Mouse (Mus musculus) brain, embryonic 14.5 days (tissue): ENCODE data around the gene Pde4dip.

Experiments used
- CTCF ChIP-seq: fragments of 200-500 bp; IDR thresholded peaks from 2 replicates; pipeline ENCODE4 v1.5.1; 2012; ENCODE audit warnings: inconsistent platforms, mild to moderate bottlenecking, moderate library complexity, borderline replicate concordance; ENCODE audit not compliant: insufficient read depth, insufficient read length; ENCODE audit errors: extremely low read depth
- POLR2A ChIP-seq: fragments of 200-500 bp; IDR thresholded peaks from 2 replicates; pipeline ENCODE4 v1.6.1; 2012; ENCODE audit warnings: mild to moderate bottlenecking, inconsistent platforms, borderline replicate concordance; ENCODE audit not compliant: poor library complexity, insufficient read depth, insufficient read length, severe bottlenecking; ENCODE audit errors: extremely low read depth

DNA sequence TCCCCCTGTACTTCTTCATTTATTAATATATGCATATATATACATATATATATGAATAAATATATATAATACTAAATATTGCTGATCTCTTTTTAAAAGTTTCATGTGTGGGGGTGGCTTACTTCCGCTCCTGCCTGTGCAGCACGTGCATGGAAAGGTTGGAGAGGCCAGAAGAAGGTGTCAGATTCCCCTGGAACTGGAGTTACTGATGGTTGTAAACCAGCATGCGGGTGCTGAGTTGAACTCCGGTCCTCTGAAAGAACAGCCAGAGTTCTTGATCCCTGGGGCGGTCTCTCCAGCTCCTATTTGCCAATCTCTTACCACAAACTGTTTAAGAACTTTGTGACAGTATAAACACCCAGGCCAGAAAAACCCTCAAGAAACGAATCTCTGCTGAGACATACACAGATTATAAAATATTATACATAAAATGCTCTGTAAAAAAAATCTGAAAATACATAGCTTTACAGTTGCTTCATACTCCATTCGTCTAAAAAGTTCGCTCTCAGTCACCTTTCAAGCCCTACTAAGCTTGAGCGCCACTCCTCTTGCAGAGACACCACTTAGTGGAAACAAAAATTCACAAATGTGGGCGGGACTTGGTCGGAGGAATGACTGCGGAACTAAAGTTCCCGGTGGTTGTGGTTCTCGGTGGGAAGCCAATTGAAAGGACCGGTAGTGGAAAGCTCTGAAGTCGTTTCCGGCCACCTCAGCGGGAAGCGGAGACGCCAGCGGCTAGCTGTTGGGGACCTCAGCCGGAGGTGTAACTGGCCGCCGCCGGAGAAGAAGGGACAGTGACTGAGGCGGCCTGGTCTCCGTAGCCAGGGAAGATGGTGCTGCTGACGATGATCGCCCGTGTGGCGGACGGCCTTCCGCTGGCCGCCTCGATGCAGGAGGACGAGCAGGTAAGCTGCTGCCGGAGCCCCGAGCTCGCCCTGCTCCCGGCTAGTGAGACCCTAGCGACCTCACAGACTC lies 12.3 kb upstream of the Pde4dip start, which contains the start of gene Sec22b:
- no peak for TF ChIP-seq CTCF
- TF ChIP-seq POLR2A, result peak; percentile 72; the same call in 1 of the 2 replicates
